Mouse (Mus musculus): Measurements from ENCODE around the gene Papolb.

Papolb gene

DNA sequence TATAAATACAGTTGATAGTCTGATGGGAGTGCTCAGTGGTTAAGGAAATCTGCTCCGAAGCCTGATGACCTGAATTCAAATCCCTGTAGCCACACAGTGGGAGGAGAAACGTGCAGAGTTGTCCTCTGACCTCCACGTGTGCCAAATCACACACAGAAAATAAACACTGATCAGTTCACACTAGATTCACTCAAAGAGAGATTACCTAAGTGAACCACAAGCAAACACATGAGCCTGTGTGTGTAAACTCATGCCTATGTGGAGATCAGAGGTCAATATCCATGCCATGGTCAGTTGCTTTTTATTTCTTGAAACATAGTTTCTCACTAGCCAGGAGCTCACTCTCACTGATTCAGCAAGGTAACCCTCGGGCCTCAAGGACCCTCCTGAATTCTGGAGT is 9.5 kb downstream of the Papolb start:
- DNase-seq (ENCODE audit: low spot score in 2 of 2) = no peak

DNA sequence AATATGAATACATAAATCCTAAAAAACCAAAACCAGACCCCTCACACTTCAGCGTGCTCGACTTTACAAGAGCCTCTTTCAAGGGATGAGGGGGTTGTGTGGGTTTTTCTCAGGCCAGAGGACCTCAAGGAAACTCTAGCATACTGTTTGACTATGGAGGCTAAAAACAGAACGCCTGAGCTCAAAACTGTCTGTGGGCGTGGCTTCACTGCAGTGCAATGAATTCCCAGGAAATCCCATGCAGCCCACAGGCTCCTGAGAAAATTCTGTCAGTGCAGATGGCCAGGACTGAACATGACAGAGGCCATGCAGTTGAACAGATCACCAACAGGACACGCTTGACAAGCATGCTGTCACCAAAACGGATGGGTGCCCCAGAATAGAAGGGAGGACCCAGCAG is 10.9 kb downstream of the Papolb start:
- peak in 1 of 2 experiments; percentile 15 for DNase-seq (ENCODE audit: low spot score in 2 of 2)

- peak in 1 of 2 experiments; percentile 19 for DNase-seq (ENCODE audit: low spot score in 2 of 2)
Observed at GRCm38 (mm10) chr5:142512112-142512511, 17.8 kb downstream of the Papolb start.

GRCm38 (mm10) chr5:142510061-142510414 is 19.8 kb downstream of the Papolb start:
- no peak for DNase-seq (ENCODE audit: low spot score in 2 of 2)

DNA sequence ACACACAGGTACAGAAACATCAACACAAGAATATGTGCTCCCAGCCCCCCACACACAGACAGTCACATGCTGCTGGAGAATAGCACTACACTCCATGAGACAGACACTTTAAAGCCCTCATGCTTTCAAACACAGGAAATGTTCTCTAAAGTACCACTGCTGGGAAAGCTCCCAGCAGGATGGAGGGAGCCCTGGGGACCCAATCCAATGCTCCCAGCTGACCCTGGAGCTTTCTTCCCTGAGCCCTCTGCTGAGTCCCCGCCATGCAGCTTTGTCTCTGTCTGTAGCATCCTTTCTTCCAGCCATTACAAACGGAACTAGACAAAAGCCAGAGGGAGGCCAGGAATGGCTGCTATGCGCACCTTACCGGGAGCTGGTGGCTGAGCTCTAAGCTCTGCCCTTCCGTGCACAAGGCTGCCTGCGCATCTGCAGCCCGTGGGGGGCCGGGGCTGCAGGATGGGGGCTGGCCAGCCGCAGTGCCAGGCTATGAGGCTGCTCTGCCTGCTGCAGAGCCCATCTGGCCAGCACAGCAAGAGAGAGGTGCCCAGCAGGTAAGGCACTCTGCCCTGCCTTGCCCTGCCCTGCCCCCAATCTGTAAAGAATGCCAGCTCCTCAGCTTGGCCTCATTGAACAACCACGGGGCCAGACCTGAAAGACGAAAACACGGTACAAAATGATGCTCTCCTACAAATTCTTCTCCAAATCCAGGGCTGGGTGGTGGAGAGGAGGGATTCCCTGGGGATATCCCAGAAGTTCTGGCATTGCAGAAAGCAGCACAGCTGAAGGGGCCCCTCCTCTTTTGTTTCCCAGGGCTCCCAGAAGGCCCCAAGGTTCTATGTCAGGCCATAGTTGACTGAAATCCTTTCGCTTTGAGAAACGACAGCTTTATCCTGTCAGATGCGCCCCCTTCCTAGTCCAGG is 20.5 kb downstream of the Papolb start:
- no peak for DNase-seq (ENCODE audit: low spot score in 2 of 2)

GRCm38 (mm10) chr5:142505695-142506423 is 24.0 kb downstream of the Papolb start:
- no peak for DNase-seq (ENCODE audit: low spot score in 2 of 2)

DNA sequence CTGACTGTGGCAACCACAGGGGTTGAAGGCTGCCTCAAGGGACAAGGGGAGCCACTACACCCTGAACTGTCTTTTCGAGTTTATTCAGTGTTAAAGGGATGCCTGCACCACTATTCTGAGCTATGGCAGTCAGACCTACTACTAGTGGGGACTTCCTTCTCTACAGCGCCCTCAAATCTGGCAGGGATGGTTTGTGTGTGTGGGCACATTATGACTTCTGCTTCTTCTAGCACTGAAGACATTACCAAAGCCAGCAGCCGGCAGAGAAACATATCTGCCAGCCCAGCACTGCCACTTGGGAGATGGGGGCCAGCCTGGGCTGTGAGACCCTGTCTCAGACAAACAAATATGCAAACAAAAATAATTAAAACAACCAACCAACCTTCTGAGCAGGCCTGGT is 25.7 kb downstream of the Papolb start:
- DNase-seq (ENCODE audit: low spot score in 2 of 2) = peak in 1 of 2 experiments; percentile 21

DNA sequence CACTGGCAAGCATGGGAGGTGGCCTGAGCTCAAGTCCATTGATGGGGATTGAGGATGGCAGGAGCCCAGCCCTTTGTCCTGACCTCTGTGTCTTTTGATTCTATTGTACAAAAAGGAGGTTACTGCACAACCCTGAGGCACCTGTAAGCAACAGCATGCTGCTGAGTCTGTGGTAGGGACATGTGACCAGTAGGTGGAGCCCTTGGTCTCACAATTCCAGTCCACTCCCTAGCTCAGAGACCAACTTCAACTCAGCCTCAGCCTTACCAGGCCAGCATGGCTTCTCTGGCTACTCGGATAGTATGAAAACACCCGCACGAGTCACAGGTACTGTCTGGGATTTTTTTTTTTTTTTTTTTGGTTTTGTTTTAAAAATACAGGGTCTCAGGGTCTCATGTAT is 27.5 kb downstream of the Papolb start:
- DNase-seq (ENCODE audit: low spot score in 2 of 2) = peak; percentile 56 to 91

GRCm38 (mm10) chr5:142500918-142501317 is 29.0 kb downstream of the Papolb start:
- no peak for DNase-seq (ENCODE audit: low spot score in 2 of 2)

DNA sequence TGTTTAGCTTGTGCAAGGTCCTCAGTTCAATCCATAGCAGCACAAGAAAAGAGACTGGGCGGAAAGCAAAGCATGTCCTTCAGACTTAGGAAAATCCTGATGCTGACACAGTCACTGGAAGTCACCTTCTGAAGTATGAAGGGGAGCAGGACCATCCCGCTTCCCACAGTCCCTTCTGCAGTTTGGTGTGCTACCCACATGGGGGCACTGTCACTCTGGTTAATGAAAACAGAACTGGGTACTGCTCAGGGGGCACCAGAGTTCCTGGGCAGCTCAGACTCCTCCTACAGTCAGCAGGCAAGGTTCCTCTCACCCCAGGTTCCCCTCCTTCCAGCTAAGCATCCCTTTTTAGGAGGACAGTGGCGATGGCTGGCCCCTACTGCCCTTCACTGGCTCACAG is 30.9 kb downstream of the Papolb start:
- DNase-seq (ENCODE audit: low spot score in 2 of 2) = peak in 1 of 2 experiments; percentile 39

DNA sequence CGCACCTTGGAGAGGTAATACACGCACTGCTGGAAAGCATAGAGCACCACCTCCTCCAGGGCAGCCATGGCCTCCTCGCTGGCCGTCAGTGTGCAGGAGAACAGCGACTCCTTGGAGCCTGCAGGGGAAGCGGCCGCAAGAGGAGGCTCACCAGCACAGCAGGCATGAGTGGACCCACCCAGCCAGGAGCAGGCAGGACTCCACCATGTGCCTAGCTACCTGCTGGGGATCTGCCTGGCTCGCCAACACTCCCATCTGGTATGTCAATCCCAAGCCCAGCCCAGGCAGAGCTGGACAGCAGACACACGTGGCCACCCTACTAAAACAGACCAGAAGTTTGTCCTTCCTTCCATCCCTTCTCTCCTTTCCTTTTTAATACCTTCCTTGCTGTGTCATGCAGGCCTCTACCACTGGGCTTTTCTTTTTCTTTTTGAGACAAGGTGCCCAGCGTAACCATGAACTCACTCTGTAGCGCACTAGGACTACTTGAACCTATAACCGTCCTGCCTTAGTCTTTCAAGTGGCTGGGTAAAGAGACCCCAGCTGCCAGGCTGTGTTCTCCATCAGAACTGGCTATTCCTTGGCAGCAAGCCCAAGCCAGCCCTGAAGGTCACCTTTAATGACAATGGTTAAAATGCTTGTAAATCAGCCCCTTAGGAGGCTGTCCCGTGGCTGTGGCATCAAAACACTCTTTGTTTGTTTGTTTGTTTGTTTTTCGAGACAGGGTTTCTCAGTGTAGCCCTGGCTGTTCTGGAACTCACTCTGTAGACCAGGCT is 34.4 kb downstream of the Papolb start:
- no peak for DNase-seq (ENCODE audit: low spot score in 2 of 2)

- no peak for DNase-seq (ENCODE audit: low spot score in 2 of 2)
Observed at GRCm38 (mm10) chr5:142493307-142493706, 36.6 kb downstream of the Papolb start.

GRCm38 (mm10) chr5:142489955-142490707 is 39.7 kb downstream of the Papolb start:
- no peak for DNase-seq (ENCODE audit: low spot score in 2 of 2)

DNA sequence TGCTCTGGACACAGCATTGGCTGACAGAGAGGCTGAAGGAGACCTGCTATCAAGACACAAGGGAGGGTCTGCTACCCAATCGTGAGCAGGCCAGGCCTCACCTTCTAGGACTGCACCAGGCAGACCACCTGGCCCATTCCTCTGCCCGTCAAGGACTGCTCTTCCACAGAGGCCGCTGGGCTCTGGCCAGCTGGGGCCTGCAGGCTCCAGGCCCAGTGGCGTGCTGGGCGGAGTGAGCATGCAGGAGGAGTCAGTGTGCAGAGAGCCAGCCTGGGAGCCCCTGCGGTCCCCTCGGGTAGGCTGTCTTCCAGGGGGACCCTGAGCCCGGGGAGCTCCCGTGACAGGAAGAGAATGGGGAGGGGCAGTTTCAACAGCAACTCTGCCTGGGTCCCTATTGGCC is 43.2 kb downstream of the Papolb start:
- DNase-seq (ENCODE audit: low spot score in 2 of 2) = no peak

DNA sequence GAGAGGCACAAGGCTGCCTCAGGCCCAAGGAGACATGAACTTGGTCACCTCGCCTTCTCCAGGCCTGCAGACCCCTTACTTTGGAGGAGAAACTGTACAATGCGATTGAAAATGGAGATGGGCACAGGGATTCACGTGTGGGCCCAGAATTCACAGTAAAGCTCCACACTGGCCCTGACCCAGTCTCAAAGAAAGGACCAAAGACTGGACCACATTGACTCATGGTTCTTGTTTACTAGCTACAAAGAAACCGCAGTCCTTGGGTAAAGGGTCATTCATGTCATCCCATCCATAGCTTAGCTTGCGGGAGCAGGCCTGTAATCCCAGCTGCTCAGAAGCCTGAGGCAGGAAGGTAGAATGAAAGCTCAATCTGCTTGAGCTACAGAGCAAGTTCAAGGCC is 46.3 kb downstream of the Papolb start:
- no peak for DNase-seq (ENCODE audit: low spot score in 2 of 2)

DNA sequence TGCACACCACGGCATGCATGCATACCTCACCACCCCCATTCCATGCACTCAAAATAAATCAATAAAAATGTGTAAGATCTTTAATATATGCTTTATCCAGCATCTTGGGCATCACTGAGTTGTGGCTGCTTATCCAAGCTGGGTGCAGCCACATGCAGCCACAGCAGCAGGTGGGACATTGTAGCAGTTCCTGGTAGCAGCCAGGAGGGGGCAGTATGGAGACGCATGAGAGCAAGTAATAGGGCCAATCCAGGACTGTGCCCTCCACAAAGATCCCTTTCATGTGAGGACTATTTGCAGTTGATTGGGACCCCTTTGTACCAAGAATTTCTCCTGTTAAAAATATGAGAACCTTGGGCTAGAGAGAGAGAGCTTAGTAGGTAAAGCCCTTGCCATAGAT is 47.4 kb downstream of the Papolb start:
- DNase-seq (ENCODE audit: low spot score in 2 of 2) = no peak

DNA sequence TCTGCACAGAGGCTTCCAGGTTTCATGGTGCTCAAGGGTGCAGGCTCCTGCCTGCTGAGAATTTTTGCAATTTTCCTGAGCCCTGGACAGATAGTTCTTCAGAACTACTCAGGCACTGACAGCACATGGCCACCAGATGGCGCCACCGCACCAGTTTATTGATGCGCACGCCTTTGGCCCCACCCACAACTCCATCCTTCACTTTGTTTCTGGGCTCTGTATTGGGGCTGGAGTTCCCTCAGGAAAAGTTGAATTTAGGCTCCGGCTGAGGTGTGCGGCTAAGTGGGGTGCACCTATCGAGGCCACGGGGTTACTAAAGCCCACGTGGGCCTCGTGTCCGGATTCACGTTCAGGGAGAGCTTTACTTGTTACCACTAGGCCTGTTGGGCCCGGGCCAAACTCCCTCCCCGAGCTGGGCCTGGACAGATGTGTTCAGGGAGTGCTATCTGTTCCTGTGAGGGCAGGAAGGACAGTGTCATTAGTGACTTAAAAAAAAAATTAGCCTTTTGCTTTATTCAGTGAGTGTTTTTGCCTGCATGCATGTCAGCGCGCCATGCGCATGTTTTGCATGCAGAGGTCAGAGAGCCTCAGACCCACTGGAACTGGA is 50.9 kb downstream of the Papolb start:
- peak in 1 of 2 experiments; percentile 82 for DNase-seq (ENCODE audit: low spot score in 2 of 2)

GRCm38 (mm10) chr5:142477866-142478615 is 51.8 kb downstream of the Papolb start:
- no peak for DNase-seq (ENCODE audit: low spot score in 2 of 2)

DNA sequence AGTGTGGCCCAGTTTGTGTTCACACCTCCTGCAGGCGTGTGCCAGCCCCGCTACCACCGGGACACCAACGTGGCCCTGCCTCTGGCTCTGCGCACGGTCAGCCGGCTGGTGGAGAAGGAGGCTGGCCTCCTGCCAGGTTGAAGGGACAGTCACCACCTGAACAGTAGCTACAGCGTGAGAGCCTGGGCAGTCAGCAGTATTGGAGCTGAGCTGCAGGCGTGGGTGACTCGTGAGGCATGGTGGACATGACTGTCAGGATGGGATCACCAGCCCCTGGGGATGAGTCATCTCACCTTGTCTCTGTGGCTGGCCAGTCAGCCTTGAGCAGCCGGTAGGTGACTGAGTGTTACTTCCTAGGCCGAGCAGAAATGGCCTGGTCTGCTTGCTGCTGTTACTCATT is 52.5 kb downstream of the Papolb start:
- DNase-seq (ENCODE audit: low spot score in 2 of 2) = no peak
